Mouse (Mus musculus): ENCODE measurements around the gene Crybg3. TPM values are rescaled to one million over a fixed set of nuclear protein-coding genes. Genes with fewer than 3 reads are reported as not detected.

The Crybg3 gene
- total and polyA plus RNA-seq, 3 experiments, result 0.10 to 2.9 (median 1.4) TPM

GRCm38 (mm10) chr16:59570807-59571206 is 30.0 kb downstream of the Crybg3 start:
- DNase-seq (ENCODE audit: low spot score), result no peak
- TF ChIP-seq POLR2AphosphoS5 (IDR thresholded peaks at IDR 0.05; ENCODE audit: insufficient replicate concordance, low read depth, low read length), result no peak
- TF ChIP-seq TAL1 (conservative IDR thresholded peaks at IDR 0.05; ENCODE audit: low read depth, low read length), result no peak
- TF ChIP-seq GATA1 (IDR thresholded peaks at IDR 0.05; ENCODE audit: borderline replicate concordance, low read length), result no peak
- TF ChIP-seq CTCF (IDR thresholded peaks at IDR 0.05; ENCODE audit: low read depth, low read length), result no peak
- no peak for TF ChIP-seq GATA2 (IDR thresholded peaks at IDR 0.05; ENCODE audit: borderline replicate concordance, low read depth, low read length)
- no peak for ATAC-seq (ENCODE audit: extremely low read depth, insufficient number of reproducible peaks, low FRiP score, poor library complexity, severe bottlenecking)
- Histone ChIP-seq H3K36me3 (replicated peaks) (no peaks in the 10 kb centered on the region), H3K9me3 (replicated peaks) (no peaks in the 10 kb centered on the region), H3K27me3 (ENCODE audit: insufficient read depth, low read length) (no peaks in the 10 kb centered on the region; the same call in 1 of the 2 replicates), H3K4me1 (ENCODE audit: insufficient read depth, low read depth, low read length) (no peaks in the 10 kb centered on the region), H3K4me3 (ENCODE audit: low read depth, low read length) (no peak overlapping the region)

- no peak for DNase-seq (ENCODE audit: low spot score)
- Histone ChIP-seq H3K36me3 (replicated peaks) (no peaks in the 10 kb centered on the region), H3K9me3 (replicated peaks) (no peaks in the 10 kb centered on the region), H3K27me3 (ENCODE audit: insufficient read depth, low read length) (no peaks in the 10 kb centered on the region), H3K4me1 (ENCODE audit: insufficient read depth, low read depth, low read length) (no peaks in the 10 kb centered on the region), H3K4me3 (ENCODE audit: low read depth, low read length) (no peak overlapping the region)
- TF ChIP-seq GATA1 (IDR thresholded peaks at IDR 0.05; ENCODE audit: borderline replicate concordance, low read length), result no peak
- TF ChIP-seq TAL1 (conservative IDR thresholded peaks at IDR 0.05; ENCODE audit: low read depth, low read length), result no peak
- TF ChIP-seq CTCF (IDR thresholded peaks at IDR 0.05; ENCODE audit: low read depth, low read length), result no peak
- no peak for TF ChIP-seq POLR2AphosphoS5 (IDR thresholded peaks at IDR 0.05; ENCODE audit: insufficient replicate concordance, low read depth, low read length)
- TF ChIP-seq GATA2 (IDR thresholded peaks at IDR 0.05; ENCODE audit: borderline replicate concordance, low read depth, low read length), result no peak
- ATAC-seq (ENCODE audit: extremely low read depth, insufficient number of reproducible peaks, low FRiP score, poor library complexity, severe bottlenecking), result no peak
These were observed 30.9 kb downstream of the Crybg3 start for GRCm38 (mm10) chr16:59569837-59570236.

DNA sequence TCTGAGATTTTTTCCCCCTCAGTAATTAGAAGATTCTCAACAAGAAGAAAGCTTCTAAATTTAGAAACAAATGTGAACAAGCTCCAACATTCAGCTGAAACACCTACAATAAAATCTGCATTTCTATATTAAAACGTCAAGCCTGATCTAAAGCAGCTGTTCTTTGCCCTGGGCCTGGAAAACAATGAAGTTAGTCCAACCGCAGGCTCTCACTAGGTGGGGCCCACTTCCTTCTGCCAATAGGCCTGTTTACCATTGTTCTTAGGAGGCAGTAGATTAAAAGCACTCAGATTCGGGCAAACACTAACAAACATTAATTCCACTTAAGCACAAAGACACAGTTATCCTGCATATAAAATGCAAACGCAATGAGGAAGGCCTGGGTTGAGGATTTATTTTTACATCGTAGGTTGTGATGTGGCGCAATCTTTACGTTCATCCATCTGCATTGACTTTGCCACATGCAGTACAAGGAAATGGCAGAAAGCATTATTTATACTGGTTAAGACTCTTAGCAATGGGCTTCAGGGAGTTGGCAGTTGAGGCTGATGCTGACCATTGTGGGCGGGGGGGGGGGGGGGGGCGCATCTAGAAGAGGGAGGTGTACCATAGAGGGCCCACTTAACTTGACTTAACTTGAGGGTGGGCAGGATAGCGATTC is 32.9 kb downstream of the Crybg3 start:
- Histone ChIP-seq H3K27me3 (ENCODE audit: insufficient read depth, low read length) (no peaks in the 10 kb centered on the region), H3K36me3 (replicated peaks) (no peaks in the 10 kb centered on the region), H3K4me3 (ENCODE audit: low read depth, low read length) (no peak overlapping the region), H3K9me3 (replicated peaks) (no peaks in the 10 kb centered on the region), H3K4me1 (ENCODE audit: insufficient read depth, low read depth, low read length) (no peaks in the 10 kb centered on the region)
- no peak for TF ChIP-seq GATA1 (IDR thresholded peaks at IDR 0.05; ENCODE audit: borderline replicate concordance, low read length)
- no peak for TF ChIP-seq POLR2AphosphoS5 (IDR thresholded peaks at IDR 0.05; ENCODE audit: insufficient replicate concordance, low read depth, low read length)
- no peak for TF ChIP-seq GATA2 (IDR thresholded peaks at IDR 0.05; ENCODE audit: borderline replicate concordance, low read depth, low read length)
- no peak for TF ChIP-seq TAL1 (conservative IDR thresholded peaks at IDR 0.05; ENCODE audit: low read depth, low read length)
- ATAC-seq (ENCODE audit: extremely low read depth, insufficient number of reproducible peaks, low FRiP score, poor library complexity, severe bottlenecking) (no peak), DNase-seq (ENCODE audit: low spot score) (no peak)

- no peak overlapping the region for H3K4me3 ChIP-seq (ENCODE audit: low read depth, low read length)
- no peaks in the 10 kb centered on the region for H3K4me1 ChIP-seq (ENCODE audit: insufficient read depth, low read depth, low read length)
- ATAC-seq (ENCODE audit: extremely low read depth, insufficient number of reproducible peaks, low FRiP score, poor library complexity, severe bottlenecking), result no peak
- no peaks in the 10 kb centered on the region for H3K9me3 ChIP-seq (replicated peaks)
- H3K27me3 ChIP-seq (ENCODE audit: insufficient read depth, low read length), result no peaks in the 10 kb centered on the region
- H3K36me3 ChIP-seq (replicated peaks), result no peaks in the 10 kb centered on the region
- TF ChIP-seq POLR2AphosphoS5 (IDR thresholded peaks at IDR 0.05; ENCODE audit: insufficient replicate concordance, low read depth, low read length), result no peak
- no peak for TF ChIP-seq CTCF (IDR thresholded peaks at IDR 0.05; ENCODE audit: low read depth, low read length)
- no peak for TF ChIP-seq GATA2 (IDR thresholded peaks at IDR 0.05; ENCODE audit: borderline replicate concordance, low read depth, low read length)
- TF ChIP-seq TAL1 (conservative IDR thresholded peaks at IDR 0.05; ENCODE audit: low read depth, low read length), result no peak
- TF ChIP-seq GATA1 (IDR thresholded peaks at IDR 0.05; ENCODE audit: borderline replicate concordance, low read length), result no peak
- no peak for DNase-seq (ENCODE audit: low spot score)
These were observed 34.3 kb downstream of the Crybg3 start for GRCm38 (mm10) chr16:59566437-59566836.

GRCm38 (mm10) chr16:59565631-59566030 is 35.1 kb downstream of the Crybg3 start:
- DNase-seq (ENCODE audit: low spot score), result no peak
- Histone ChIP-seq H3K4me1 (ENCODE audit: insufficient read depth, low read depth, low read length) (no peaks in the 10 kb centered on the region), H3K9me3 (replicated peaks) (no peaks in the 10 kb centered on the region), H3K36me3 (replicated peaks) (no peaks in the 10 kb centered on the region), H3K4me3 (ENCODE audit: low read depth, low read length) (no peak overlapping the region), H3K27me3 (ENCODE audit: insufficient read depth, low read length) (no peaks in the 10 kb centered on the region)
- ATAC-seq (ENCODE audit: extremely low read depth, insufficient number of reproducible peaks, low FRiP score, poor library complexity, severe bottlenecking), result no peak
- no peak for TF ChIP-seq GATA2 (IDR thresholded peaks at IDR 0.05; ENCODE audit: borderline replicate concordance, low read depth, low read length)
- no peak for TF ChIP-seq TAL1 (conservative IDR thresholded peaks at IDR 0.05; ENCODE audit: low read depth, low read length)
- no peak for TF ChIP-seq CTCF (IDR thresholded peaks at IDR 0.05; ENCODE audit: low read depth, low read length)
- TF ChIP-seq GATA1 (IDR thresholded peaks at IDR 0.05; ENCODE audit: borderline replicate concordance, low read length), result no peak
- TF ChIP-seq POLR2AphosphoS5 (IDR thresholded peaks at IDR 0.05; ENCODE audit: insufficient replicate concordance, low read depth, low read length), result no peak

- DNase-seq (ENCODE audit: low spot score) (no peak), ATAC-seq (ENCODE audit: extremely low read depth, insufficient number of reproducible peaks, low FRiP score, poor library complexity, severe bottlenecking) (no peak)
- no peaks in the 10 kb centered on the region for H3K4me1 ChIP-seq (ENCODE audit: insufficient read depth, low read depth, low read length)
- H3K4me3 ChIP-seq (ENCODE audit: low read depth, low read length), result no peak overlapping the region
- H3K27me3 ChIP-seq (ENCODE audit: insufficient read depth, low read length), result peaks cover 3% of the 10 kb centered on the region
- TF ChIP-seq POLR2AphosphoS5 (IDR thresholded peaks at IDR 0.05; ENCODE audit: insufficient replicate concordance, low read depth, low read length), result no peak
- no peaks in the 10 kb centered on the region for H3K36me3 ChIP-seq (replicated peaks)
- H3K9me3 ChIP-seq (replicated peaks), result no peaks in the 10 kb centered on the region
These were observed 36.8 kb downstream of the Crybg3 start for GRCm38 (mm10) chr16:59564025-59564424.

Measured in G1E (cell line).